Mouse (Mus musculus) embryonic fibroblast, embryonic 13.5 days (primary cell): ENCODE measurements around the gene Gm10273.

Experiments used
- CTCF ChIP-seq: IDR thresholded peaks from 2 replicates; pipeline ENCODE4 v1.5.1; 2011; ENCODE audit warnings: mild to moderate bottlenecking, control low read depth, low read length, moderate library complexity, borderline replicate concordance; ENCODE audit not compliant: insufficient read depth
- POLR2A ChIP-seq: IDR thresholded peaks from 2 replicates; pipeline ENCODE4 v1.6.1; 2011; ENCODE audit warnings: low read depth, mild to moderate bottlenecking, control low read depth, low read length, moderate library complexity

GRCm38 (mm10) chr10:59363208-59363607 is 32.2 kb upstream of the Gm10273 start:
- TF ChIP-seq POLR2A (no peak), CTCF (no peak)
